Mouse (Mus musculus) yolk sac, embryonic 10.5 days (tissue): ENCODE data around the gene Vmn2r16.

Experiments
- DNase-seq: peaks from one replicate; pipeline ENCODE4 v3.0.0-alpha.2; 2017; ENCODE audit warnings: low spot score

The Vmn2r16 gene

GRCm38 (mm10) chr5:109329862-109330261 lies at the start of gene Vmn2r16:
Vmn2r16 (plus strand) TSS chr5:109330162.
- no peak for DNase-seq

- no peak for DNase-seq
Observed at GRCm38 (mm10) chr5:109294655-109295054, 35.3 kb upstream of the Vmn2r16 start.

- DNase-seq, result no peak
Observed at GRCm38 (mm10) chr5:109297544-109297943, 32.4 kb upstream of the Vmn2r16 start, which contains the start of gene Vmn2r15. Vmn2r15 (minus strand) TSS chr5:109297644.

- DNase-seq, result no peak
Observed at GRCm38 (mm10) chr5:109419388-109419787, 89.4 kb downstream of the Vmn2r16 start, which contains the start of gene Vmn2r17. Vmn2r17 (plus strand) TSS chr5:109419688.
